Mouse (Mus musculus): ENCODE results near the gene Pacs2. TPM values are rescaled to one million over a fixed set of nuclear protein-coding genes. Genes with fewer than 3 reads are reported as not detected.

The Pacs2 gene
- polyA plus RNA-seq, 1 experiment from 2014 or later = 11.7 TPM

DNA sequence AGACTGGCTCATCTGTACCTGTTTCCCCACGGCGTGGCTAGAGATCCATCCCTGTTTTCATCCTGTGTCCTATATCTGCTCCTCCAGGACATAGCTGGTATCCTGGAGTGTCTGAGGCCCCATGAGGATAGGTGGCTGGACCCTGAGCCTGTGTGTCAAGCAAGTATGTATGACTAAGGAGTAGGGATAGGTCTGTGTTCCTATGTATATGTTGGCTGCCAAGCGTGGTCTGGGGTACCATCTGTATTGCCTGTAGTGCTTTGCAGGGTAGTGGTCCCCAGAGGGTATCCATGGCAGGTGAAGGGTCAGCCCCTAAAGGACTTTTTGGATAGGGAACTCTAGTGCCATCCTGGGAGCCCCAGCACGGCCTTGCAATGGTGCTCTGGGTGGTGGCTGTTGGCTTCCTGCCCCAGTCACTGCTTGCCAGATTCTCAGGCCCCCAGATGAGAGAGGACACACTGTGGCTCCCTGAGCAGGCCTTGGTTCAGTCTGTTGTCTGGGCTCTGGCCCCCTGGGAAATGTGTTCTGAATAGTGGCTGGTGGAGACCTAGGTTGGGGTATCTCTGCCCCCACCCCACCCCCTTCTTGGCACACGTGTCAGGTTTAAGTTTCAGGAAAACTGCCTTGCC is 86.3 kb downstream of the Pacs2 start:
- 78% methylated on average over 5 of the region's 5 CpGs for WGBS
- ATAC-seq = no peak

GRCm38 (mm10) chr12:113101251-113101960 is 87.1 kb downstream of the Pacs2 start:
- no peak for ATAC-seq
- no peak overlapping the region for H3K27ac ChIP-seq
- H3K9ac ChIP-seq = no peak overlapping the region
- no peaks in the 10 kb centered on the region; the same call in 1 of the 2 replicates for H3K27me3 ChIP-seq (replicated peaks)
- H3K4me2 ChIP-seq (replicated peaks) = no peak overlapping the region
- no peak overlapping the region for H3K4me3 ChIP-seq (replicated peaks)
- 79% methylated on average over 9 of the region's 9 CpGs for WGBS
- H3K4me1 ChIP-seq (replicated peaks) = peaks cover 37% of the 10 kb centered on the region
- no peaks in the 10 kb centered on the region for H3K9me3 ChIP-seq
- no peaks in the 10 kb centered on the region; the same call in 1 of the 2 replicates for H3K36me3 ChIP-seq

More for the DNA sequence above, 86.3 kb downstream of the Pacs2 start:
- H3K27me3 ChIP-seq (replicated peaks) = no peaks in the 10 kb centered on the region; the same call in 1 of the 2 replicates
- H3K27ac ChIP-seq = no peak overlapping the region
- H3K9ac ChIP-seq = peak overlapping the region; percentile 97; the same call in 1 of the 2 replicates
- no peaks in the 10 kb centered on the region for H3K36me3 ChIP-seq
- no peaks in the 10 kb centered on the region for H3K9me3 ChIP-seq
- H3K4me3 ChIP-seq (replicated peaks) = no peak overlapping the region
- peak overlapping the region; percentile 85; the same call in 1 of the 2 replicates for H3K4me2 ChIP-seq (replicated peaks)
- H3K4me1 ChIP-seq (replicated peaks) = peaks cover 37% of the 10 kb centered on the region

DNA sequence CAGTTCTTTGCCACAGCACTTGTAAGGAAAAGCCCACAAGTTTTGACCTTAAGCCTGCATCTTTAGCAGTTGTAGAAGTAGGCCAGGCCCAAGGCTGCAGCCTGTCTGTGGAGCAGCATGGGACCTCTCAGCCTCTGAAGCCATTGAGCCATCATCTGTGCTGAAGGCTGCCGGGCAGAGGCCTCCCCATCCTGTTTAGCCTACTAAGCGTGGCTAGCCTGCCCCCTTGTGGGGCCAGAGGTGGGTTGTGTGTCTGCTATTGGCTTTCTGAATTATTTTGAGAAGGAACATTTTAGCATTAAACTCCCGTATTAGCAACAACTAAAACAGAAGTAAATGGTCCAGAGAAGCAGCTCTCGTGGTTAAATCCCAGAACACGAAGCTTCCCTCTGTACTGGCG is 88.2 kb downstream of the Pacs2 start:
- Histone ChIP-seq H3K36me3 (no peaks in the 10 kb centered on the region; the same call in 1 of the 2 replicates), H3K9ac (peak overlapping the region; percentile 14; the same call in 1 of the 2 replicates), H3K27me3 (replicated peaks) (no peaks in the 10 kb centered on the region), H3K9me3 (no peaks in the 10 kb centered on the region), H3K4me1 (replicated peaks) (peaks cover 33% of the 10 kb centered on the region), H3K4me3 (replicated peaks) (no peak overlapping the region), H3K27ac (no peak overlapping the region), H3K4me2 (replicated peaks) (no peak overlapping the region)
- WGBS = 61% methylated on average over 6 of the region's 6 CpGs
- ATAC-seq = no peak

- ATAC-seq = no peak
- Histone ChIP-seq H3K9me3 (no peaks in the 10 kb centered on the region), H3K4me3 (replicated peaks) (no peak overlapping the region), H3K4me1 (replicated peaks) (peaks cover 29% of the 10 kb centered on the region), H3K4me2 (replicated peaks) (no peak overlapping the region), H3K36me3 (no peaks in the 10 kb centered on the region; the same call in 1 of the 2 replicates), H3K9ac (no peak overlapping the region), H3K27ac (no peak overlapping the region), H3K27me3 (replicated peaks) (no peaks in the 10 kb centered on the region)
- WGBS = 79% methylated on average over 8 of the region's 8 CpGs
These were observed 89.6 kb downstream of the Pacs2 start for GRCm38 (mm10) chr12:113103846-113104451.

GRCm38 (mm10) chr12:113106386-113106785 is 92.1 kb downstream of the Pacs2 start:
- Histone ChIP-seq H3K27me3 (replicated peaks) (no peaks in the 10 kb centered on the region), H3K4me2 (replicated peaks) (no peak overlapping the region), H3K4me1 (replicated peaks) (peaks cover 7% of the 10 kb centered on the region), H3K4me3 (replicated peaks) (no peak overlapping the region), H3K9ac (no peak overlapping the region), H3K9me3 (no peaks in the 10 kb centered on the region), H3K27ac (no peak overlapping the region), H3K36me3 (no peaks in the 10 kb centered on the region; the same call in 1 of the 2 replicates)
- WGBS = 65% methylated on average over 6 of the region's 6 CpGs
- ATAC-seq = no peak

DNA sequence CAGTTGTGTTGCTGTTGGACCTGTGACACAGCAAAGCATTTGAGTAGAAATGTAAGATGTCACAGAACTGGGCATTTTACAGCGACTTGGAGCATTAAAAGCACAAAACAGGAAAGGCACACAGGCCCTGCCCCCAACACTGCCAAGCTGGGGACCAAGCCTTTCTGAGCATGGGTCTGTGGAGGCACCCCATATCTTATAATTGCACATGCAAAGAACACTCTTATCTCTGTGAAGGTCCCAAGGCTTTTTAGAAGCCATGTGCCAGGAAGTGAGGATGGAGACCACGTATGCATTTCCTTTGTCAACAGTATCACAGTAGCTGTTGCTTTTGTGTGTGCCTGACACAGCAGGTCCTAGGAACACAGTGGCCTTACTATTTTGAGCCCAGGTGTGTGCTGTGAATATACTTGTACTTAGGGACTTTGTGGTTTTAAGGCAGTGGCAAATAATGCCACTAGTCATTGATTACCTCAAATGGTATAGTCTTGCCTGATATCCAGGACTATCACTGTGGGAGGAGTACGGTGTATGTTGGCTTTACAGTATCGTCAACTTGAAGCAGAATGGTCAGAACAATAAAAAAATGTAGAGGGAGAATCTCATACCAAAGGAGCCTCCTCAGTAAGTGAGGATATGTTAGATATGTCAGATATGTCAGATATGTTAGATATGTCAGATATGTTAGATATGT is 93.3 kb downstream of the Pacs2 start:
- peak; percentile 56; the same call in 1 of the 2 replicates for ATAC-seq
- peaks cover 5% of the 10 kb centered on the region; the same call in 1 of the 2 replicates for H3K4me1 ChIP-seq (replicated peaks)
- WGBS = 75% methylated on average over 4 of the region's 4 CpGs

GRCm38 (mm10) chr12:113108528-113109283 is 94.4 kb downstream of the Pacs2 start:
- 84% methylated on average over 17 of the region's 17 CpGs for WGBS
- no peak for ATAC-seq
- no peak overlapping the region for H3K4me3 ChIP-seq (replicated peaks)
- H3K9me3 ChIP-seq = no peaks in the 10 kb centered on the region
- H3K4me2 ChIP-seq (replicated peaks) = no peak overlapping the region
- no peak overlapping the region for H3K9ac ChIP-seq
- peaks cover 7% of the 10 kb centered on the region; the same call in 1 of the 2 replicates for H3K36me3 ChIP-seq
- no peak overlapping the region for H3K27ac ChIP-seq
- peaks cover 3% of the 10 kb centered on the region; the same call in 1 of the 2 replicates for H3K4me1 ChIP-seq (replicated peaks)
- no peaks in the 10 kb centered on the region for H3K27me3 ChIP-seq (replicated peaks)

More for the DNA sequence above, 93.3 kb downstream of the Pacs2 start:
- H3K27ac ChIP-seq = no peak overlapping the region
- H3K36me3 ChIP-seq = no peaks in the 10 kb centered on the region; the same call in 1 of the 2 replicates
- H3K27me3 ChIP-seq (replicated peaks) = no peaks in the 10 kb centered on the region
- no peaks in the 10 kb centered on the region for H3K9me3 ChIP-seq
- H3K9ac ChIP-seq = no peak overlapping the region
- no peak overlapping the region for H3K4me2 ChIP-seq (replicated peaks)
- no peak overlapping the region for H3K4me3 ChIP-seq (replicated peaks)

DNA sequence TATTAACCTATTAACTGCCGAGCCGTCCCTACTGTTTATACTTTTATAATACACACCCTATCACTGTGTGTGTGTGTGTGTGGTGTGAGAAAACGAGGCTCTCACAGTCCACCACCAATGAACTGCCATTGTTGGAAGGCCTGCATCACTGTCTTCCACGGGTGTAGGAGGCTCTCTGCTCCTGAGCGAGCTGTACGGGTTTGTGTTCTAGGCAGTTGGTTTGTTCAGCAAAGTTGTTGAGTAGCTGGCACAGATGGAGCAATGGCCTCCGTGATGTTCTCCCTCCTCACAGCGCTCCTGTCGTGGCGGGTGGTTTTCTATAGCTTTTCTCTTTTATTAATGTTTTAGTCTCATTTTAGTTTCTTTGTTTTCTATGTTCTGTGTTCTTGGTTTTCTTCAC is 95.5 kb downstream of the Pacs2 start:
- Histone ChIP-seq H3K4me2 (replicated peaks) (no peak overlapping the region), H3K9ac (no peak overlapping the region), H3K9me3 (no peaks in the 10 kb centered on the region), H3K4me3 (replicated peaks) (no peak overlapping the region), H3K36me3 (peaks cover 15% of the 10 kb centered on the region; the same call in 1 of the 2 replicates), H3K4me1 (replicated peaks) (no peaks in the 10 kb centered on the region), H3K27ac (no peak overlapping the region), H3K27me3 (replicated peaks) (no peaks in the 10 kb centered on the region)
- ATAC-seq = no peak
- WGBS = 86% methylated on average over 10 of the region's 10 CpGs

DNA sequence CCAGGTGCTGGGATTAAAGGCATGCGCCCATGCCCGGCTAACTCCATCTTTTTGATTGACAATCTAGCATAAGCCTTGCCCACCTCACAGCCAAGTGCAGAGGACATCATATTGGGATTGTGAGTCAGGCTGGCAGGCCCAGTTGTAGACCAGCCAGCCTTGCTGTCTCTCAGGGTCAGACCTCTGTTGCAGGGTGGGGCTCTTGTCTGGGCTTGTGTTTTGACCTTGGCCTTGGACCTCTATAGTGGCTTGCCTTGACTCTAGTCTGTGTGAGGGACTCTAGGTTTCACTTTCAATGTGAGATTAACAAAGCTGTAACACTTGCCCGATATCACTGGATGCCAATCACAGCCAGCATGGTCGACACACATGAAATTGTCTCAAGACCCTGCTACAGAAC is 99.8 kb downstream of the Pacs2 start:
- no peak overlapping the region for H3K9ac ChIP-seq
- no peak overlapping the region for H3K4me3 ChIP-seq (replicated peaks)
- WGBS = 79% methylated on average over 4 of the region's 4 CpGs
- ATAC-seq = peak; percentile 20; the same call in 1 of the 2 replicates
- no peaks in the 10 kb centered on the region for H3K9me3 ChIP-seq
- H3K4me1 ChIP-seq (replicated peaks) = no peaks in the 10 kb centered on the region
- no peak overlapping the region for H3K4me2 ChIP-seq (replicated peaks)
- no peak overlapping the region for H3K27ac ChIP-seq
- peaks cover 39% of the 10 kb centered on the region for H3K36me3 ChIP-seq
- no peaks in the 10 kb centered on the region for H3K27me3 ChIP-seq (replicated peaks)

GRCm38 (mm10) chr12:113114856-113115538 is 100.7 kb downstream of the Pacs2 start:
- Histone ChIP-seq H3K4me3 (replicated peaks) (no peak overlapping the region), H3K27ac (no peak overlapping the region), H3K9me3 (no peaks in the 10 kb centered on the region), H3K36me3 (peaks cover 41% of the 10 kb centered on the region), H3K27me3 (replicated peaks) (no peaks in the 10 kb centered on the region), H3K4me2 (replicated peaks) (no peak overlapping the region), H3K4me1 (replicated peaks) (no peaks in the 10 kb centered on the region), H3K9ac (no peak overlapping the region)
- no peak for ATAC-seq
- WGBS = 74% methylated on average over 16 of the region's 16 CpGs
